Mouse (Mus musculus) fibroblast of lung, adult 2 months (primary cell): ENCODE measurements around the gene Nr6a1.

ENCODE experiments used
- DNase-seq: peaks from one replicate; pipeline ENCODE4 v3.0.0-alpha.2; 2011; ENCODE audit warnings: low read depth

Gene Nr6a1

GRCm38 (mm10) chr2:38937396-38937795 is 9.9 kb upstream of the Nr6a1 start:
- DNase-seq, result no peak

GRCm38 (mm10) chr2:38936721-38937378 is 9.4 kb upstream of the Nr6a1 start:
- no peak for DNase-seq

- DNase-seq, result no peak
Measured at GRCm38 (mm10) chr2:38934936-38935335, 7.4 kb upstream of the Nr6a1 start.

DNA sequence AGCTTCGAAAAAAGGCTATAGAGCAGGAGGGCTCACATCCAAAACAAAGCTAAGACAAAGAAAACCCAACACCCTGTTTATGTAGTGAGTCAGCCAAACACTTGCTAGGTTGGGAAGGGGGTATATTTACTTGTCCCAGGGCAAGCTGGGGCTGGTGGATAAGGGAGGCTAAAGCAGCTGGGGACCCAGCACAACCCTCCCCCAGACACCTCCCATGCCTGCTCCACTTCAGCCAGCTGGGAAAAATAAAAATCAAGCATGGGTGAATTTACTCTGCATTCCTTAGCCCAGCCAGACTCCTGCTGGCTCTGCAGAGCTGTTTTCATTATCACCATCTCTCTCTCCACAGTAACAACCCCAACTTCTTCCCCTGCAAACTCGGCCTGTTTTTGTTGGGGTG is 6.4 kb upstream of the Nr6a1 start:
- peak; percentile 66 for DNase-seq

DNA sequence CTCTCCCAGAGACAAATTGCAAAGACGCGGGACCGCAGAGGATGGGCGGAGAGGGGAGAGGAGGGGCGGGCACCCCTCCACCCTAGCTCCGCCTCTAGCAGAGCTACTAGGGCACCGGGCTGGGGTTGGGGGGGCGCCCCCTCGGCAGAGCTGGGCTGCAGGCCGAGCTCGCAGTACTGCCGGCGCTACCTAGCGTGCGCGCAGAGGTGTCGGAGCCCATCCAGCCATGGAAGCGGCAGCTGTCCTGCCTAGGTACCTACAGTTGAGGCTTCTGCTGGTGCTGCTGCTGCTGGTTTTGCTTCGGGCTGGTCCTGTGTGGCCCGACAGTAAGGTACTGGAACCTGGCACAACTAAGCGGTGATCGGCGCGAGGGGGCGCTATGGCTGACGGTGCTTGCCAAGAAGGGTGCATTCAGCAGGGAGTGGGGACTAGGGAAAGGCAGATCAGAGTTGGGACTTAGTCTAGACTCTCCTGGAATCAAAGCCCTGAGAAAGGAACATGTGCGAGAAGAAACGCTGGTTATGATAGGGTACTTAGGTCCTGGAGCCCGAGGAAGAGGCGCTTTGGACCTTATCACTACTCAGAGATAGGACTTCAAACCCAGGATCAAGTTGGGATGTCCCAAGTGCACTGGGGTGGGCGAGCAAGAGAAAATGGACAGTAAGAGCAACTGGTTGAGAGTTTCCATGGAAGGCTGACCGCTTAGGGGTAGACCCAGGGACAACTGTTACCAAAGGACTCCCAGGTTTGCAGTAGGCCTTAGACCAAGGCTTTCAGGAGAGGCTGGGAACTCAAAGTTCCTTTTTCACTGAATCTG is 4.6 kb upstream of the Nr6a1 start, which contains the start of gene Olfml2a:
TSS of gene Olfml2a (plus strand) at position 128 of the 817 bp plus-strand sequence.
- no peak for DNase-seq

DNA sequence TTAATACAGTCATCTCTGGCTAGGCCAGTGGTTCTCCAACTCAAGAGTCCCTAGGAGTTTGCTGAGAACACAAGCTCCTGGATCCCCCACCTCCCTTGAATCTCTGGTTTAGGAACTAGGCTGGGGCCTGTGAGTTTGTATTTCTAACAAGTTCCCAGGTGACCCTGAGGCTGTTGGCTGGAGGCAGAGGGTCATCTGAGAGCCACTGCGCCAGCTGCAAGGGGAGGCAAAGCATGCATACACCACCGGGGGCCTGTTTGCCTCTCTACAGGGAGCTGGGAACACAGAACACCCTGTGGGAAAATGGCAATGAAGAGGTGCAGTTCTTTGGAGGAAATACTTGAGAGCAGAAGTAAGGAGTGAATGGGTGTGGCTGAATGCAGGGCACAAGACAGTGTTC is 2.8 kb upstream of the Nr6a1 start:
- no peak for DNase-seq

- DNase-seq, result peak; percentile 71
Measured at GRCm38 (mm10) chr2:38926145-38926891, 1.2 kb downstream of the Nr6a1 start.

DNA sequence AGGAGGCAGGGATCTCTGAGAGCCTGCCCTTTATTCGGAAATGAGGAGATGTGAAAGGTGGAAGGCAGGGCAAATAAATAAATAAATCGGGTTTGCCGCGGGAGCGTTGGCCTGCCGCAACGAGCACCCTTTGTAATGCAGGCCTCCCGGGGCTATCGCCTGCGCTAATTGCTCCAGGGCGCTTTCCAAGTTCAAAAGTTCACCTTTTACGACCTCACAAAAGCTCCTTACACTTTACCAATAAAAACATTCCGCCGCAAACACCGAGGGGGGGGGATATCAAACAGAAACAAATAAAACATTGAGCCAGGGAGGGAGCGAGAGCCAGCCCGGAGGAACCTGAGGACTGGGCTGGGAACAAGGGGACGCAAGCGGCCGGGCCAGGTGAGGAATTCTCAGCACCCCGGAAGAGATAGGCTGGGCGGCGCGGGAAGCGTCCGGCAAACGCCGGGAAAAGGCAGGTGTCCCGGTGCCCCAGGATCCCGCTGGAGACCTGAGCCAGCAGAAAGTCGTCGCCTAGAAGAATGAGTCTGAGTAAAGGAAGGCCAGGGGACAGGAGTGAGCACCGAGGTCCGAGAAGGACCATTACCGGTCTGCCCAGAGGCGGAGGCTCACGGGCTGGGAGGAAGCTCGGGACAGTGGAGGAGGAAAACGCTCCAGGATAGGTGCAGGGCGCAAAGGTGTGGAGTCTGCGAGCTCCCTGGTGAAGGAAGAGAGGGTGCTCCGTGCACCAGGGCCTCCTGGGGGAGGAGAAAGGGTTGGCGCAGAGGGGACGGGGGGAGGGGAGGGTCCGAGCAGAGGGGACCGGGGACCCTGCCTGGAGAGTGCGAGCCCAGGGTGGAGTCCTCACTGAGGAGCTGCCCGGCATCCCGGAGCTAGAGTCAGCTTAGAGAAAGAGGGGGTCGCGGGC is 2.1 kb downstream of the Nr6a1 start:
- DNase-seq, result no peak

DNA sequence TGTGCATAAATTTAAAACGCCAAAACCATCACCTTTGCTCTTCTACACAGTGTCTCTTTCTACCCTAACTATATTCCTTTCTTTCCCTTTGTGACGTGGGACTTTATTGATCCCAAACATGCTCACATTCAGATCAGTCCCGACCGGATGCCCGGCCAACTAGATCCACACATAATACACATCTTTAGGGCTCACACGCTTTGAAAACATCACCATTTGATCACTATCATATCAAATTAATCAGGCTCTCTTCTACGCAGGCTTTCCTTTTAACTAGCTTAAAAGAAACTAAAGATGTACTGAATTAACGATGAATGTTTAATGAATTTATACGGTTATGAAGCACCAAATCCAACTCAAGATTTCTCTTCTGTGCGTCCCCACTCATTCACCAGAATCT is 2.9 kb downstream of the Nr6a1 start:
- DNase-seq, result no peak

DNA sequence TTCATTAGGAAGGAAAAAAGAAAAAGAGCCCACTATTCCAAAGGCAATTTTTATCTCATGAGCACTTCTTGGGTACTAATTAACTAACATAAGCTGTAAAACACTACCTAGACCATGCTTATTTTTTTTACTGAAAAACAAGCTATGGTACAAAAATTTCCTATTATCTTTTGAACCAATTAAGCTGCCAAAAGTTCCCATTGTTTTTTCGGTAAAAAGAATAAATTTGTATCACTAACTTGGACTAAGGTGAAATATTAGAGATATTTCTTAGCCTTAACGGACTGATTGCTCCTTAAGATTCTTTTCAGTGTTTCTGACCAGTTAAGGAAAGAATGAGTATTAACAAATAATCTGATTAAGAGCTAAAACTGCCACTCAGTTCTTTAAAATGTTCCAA is 3.6 kb downstream of the Nr6a1 start:
- DNase-seq, result no peak

DNA sequence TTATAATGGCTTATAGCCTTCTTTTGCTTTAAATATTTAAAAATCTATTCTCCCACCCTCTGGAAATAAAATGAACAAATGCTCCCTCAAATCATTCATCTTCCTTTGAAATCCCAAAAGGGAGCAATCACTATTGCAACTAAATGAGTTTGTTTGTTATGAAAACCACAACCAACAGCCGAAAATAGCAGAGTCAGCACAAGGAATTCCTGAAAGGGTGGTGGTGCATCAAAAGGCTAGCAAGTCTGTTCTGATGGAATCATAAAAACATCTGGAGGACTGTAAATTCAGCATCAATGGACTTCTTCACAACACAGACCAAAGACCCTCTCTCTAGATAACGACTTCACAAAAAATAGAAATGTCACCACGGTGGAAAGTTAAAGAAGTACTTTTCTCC is 4.0 kb downstream of the Nr6a1 start:
- no peak for DNase-seq

GRCm38 (mm10) chr2:38921374-38921773 is 6.1 kb downstream of the Nr6a1 start:
- DNase-seq, result no peak

- DNase-seq, result no peak
Measured at GRCm38 (mm10) chr2:38916947-38917691, 10.4 kb downstream of the Nr6a1 start.

DNA sequence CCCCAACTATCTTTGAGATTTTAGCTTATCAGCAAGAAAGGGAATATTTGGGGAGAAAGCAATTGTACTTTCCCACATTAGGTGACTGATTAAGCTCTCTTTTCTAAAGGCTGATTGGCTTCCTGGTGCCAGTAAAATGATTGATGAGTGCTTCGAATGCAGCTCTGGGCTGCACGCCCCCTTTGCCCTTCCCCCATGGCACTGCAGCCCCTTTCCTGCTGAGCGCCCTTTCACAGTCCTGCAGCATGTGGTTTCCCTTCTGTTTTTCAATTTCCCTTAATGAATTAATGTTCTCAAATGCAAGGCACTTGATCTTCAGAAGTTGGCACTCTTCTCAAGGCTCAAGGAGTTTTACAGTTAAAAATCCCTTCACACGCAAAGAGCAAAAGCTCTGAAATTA is 12.5 kb downstream of the Nr6a1 start:
- no peak for DNase-seq

GRCm38 (mm10) chr2:38914517-38914916 is 13.0 kb downstream of the Nr6a1 start:
- no peak for DNase-seq

DNA sequence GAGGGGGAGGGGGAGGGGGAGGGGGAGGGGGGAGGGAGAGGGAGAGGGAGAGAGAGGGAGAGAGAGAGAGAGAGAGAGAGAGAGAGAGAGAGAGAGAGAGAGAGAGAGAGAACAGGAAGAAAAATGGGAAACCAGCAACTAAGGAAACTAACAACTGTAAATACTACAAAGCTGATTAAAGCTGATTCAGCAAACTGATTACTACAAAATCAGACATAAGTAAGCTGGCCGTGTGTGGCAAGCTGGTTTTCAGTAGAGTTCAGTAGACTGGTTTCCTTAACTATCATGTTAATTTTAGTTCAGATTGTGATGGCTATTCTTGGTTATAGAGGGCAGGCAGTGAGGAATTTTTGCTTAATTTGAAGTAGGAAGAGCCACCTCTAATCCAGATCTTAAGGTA is 18.9 kb downstream of the Nr6a1 start:
- DNase-seq, result no peak

- no peak for DNase-seq
Measured at GRCm38 (mm10) chr2:38906097-38906496, 21.4 kb downstream of the Nr6a1 start.

DNA sequence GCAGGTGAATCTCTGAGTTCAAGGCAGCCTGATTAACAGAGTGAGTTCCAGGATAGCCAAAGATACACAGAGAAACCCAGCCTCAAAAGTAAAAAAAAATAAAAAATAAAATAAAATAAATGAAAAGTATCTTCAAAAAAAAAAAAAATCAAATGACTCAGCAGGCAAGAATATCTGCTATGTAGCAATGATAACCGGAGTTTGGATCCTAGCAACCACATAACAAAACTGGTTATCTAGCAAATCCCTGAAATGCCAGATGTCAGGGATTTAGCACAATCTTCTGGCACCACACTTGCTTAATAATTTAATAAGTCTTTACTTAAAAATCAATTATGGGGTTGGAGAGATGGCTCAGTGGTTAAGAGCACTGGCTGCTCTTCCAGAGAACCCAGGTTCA is 23.2 kb downstream of the Nr6a1 start:
- peak; percentile 14 for DNase-seq

DNA sequence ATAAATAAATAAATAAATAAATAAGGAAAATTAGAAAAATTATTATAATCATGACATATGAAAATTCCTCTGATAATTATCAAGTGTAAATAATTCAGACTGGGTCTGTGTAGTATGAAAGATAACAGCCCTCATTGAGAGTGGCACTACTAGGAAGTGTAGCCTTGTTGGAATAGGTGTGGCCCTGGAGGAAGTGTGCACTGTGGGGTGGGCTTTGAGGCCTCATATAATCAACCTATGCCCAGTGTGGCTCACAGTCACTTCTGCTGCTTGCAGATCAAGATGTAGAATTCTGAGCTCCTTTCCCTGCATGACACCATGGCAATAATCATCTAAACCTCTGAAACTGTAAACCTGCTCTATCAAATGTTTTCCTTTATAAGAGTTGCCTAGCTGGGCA is 24.6 kb downstream of the Nr6a1 start:
- DNase-seq, result no peak

DNA sequence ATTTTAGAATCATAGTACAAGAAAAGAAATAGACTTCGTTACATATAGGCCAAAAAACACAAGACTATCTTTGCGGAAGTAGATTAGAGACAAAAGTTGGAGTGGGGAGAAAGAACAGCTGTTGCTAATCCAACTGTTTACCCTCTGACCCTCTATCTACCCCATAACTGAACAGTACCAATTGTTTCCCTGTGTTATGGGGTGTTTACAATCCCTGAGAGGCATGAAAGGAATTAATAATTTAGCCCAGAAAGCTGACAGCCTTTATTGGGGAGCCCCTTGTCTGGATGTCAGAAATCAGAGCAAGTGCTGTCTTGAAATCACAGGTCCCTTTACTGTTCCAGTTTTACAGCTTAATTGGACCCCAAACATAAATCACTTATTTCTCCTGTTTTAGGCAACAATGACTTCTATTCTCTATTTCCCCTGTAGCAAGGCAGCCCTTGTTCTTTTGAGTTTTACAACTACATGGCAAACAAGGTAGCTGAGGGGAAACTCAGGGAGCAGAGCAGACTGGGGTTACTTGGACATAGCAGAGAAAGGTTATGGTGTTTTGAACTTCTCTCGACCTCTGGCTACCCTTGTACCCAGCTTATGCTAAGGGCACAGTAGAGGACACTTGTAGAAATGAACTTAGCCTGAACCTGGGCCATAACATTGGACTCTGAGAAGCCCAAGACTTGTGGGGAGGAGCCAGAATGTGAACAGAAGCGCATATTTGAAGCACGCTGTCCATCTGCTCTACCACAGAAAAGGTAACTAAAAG is 46.4 kb downstream of the Nr6a1 start:
- no peak for DNase-seq
